Mouse (Mus musculus): ENCODE measurements around the gene Dscaml1.

Gene Dscaml1

GRCm38 (mm10) chr9:45633036-45633435 is 206.6 kb downstream of the Dscaml1 start:
- no peak for DNase-seq (ENCODE audit: low spot score in 2 of 2)

- DNase-seq (ENCODE audit: low spot score in 2 of 2): no peak
Observed at GRCm38 (mm10) chr9:45634978-45635377, 208.6 kb downstream of the Dscaml1 start.

GRCm38 (mm10) chr9:45637346-45637745 is 210.9 kb downstream of the Dscaml1 start:
- no peak for DNase-seq (ENCODE audit: low spot score in 2 of 2)

- no peak for DNase-seq (ENCODE audit: low spot score in 2 of 2)
Observed at GRCm38 (mm10) chr9:45638184-45638917, 211.9 kb downstream of the Dscaml1 start.

DNA sequence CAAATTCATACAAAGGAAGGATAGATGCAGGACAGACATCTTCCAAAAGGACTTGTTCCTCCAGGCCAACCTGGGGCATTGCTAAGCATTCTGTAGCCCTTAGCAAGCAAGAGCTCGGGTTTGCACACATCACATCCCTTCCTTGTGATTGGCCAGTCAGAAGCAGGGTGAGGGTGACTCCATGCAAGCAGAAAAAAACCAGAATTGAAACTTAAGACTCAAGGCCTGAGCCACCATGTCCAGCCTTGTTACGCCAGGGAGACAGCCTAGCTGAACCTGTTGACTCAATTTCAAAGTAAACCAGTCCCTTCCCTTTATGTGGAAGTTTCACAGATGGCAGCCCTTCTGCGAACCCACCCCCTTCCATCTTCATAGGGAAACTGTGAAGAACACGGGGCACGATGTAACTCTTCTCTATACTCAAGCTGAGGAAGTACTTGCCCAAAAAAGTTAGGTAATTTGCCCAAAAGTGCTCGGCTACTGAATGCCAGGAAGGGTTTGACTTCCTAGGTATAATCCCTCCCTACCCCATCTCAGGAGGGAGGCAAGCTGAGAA is 218.5 kb downstream of the Dscaml1 start:
- DNase-seq (ENCODE audit: low spot score in 2 of 2): no peak

DNA sequence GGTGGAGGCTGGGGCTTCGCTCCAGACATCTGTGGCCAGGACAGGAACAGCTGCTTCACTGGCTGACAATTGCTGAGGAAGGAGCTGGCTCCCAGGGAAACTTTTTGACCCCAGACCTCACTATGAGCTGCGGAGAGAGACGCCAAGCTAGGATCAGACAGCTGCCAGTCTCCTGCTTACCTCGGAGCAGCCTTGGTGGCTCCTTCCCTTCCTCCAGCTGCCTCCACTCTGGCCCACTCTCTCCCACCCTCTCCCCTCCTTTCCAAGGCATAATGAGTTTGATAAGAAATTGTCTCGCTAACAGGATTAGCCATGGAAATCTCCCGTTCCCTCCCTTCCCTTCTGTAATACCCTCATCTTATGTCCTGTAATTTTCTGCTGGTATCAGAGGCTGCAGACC is 219.1 kb downstream of the Dscaml1 start:
- no peak for DNase-seq (ENCODE audit: low spot score in 2 of 2)

GRCm38 (mm10) chr9:45651078-45651809 is 224.8 kb downstream of the Dscaml1 start:
- DNase-seq (ENCODE audit: low spot score in 2 of 2): no peak

DNA sequence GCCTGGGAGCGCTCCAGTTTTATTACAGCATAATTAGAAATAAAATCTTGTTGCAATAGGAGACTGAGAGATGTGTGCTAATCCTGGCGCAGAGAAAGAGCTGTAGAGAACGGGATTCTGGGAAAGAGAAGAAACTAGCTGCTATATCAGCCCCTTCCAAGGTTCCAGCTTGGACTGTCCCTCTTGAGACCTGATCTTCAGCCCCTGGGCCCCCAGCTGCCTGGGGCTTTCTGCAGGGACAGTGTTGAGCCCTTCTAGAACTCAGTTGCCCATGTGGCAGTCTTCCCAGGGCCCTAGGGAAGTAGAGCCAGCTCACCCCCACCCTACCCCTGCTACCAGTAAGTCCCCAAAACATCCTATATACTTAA is 225.4 kb downstream of the Dscaml1 start:
- no peak for DNase-seq (ENCODE audit: low spot score in 2 of 2)

GRCm38 (mm10) chr9:45657172-45658062 is 231.0 kb downstream of the Dscaml1 start:
- DNase-seq (ENCODE audit: low spot score in 2 of 2): no peak

GRCm38 (mm10) chr9:45660191-45660590 is 233.8 kb downstream of the Dscaml1 start:
- no peak for DNase-seq (ENCODE audit: low spot score in 2 of 2)

GRCm38 (mm10) chr9:45662471-45662870 is 236.0 kb downstream of the Dscaml1 start:
- no peak for DNase-seq (ENCODE audit: low spot score in 2 of 2)

DNA sequence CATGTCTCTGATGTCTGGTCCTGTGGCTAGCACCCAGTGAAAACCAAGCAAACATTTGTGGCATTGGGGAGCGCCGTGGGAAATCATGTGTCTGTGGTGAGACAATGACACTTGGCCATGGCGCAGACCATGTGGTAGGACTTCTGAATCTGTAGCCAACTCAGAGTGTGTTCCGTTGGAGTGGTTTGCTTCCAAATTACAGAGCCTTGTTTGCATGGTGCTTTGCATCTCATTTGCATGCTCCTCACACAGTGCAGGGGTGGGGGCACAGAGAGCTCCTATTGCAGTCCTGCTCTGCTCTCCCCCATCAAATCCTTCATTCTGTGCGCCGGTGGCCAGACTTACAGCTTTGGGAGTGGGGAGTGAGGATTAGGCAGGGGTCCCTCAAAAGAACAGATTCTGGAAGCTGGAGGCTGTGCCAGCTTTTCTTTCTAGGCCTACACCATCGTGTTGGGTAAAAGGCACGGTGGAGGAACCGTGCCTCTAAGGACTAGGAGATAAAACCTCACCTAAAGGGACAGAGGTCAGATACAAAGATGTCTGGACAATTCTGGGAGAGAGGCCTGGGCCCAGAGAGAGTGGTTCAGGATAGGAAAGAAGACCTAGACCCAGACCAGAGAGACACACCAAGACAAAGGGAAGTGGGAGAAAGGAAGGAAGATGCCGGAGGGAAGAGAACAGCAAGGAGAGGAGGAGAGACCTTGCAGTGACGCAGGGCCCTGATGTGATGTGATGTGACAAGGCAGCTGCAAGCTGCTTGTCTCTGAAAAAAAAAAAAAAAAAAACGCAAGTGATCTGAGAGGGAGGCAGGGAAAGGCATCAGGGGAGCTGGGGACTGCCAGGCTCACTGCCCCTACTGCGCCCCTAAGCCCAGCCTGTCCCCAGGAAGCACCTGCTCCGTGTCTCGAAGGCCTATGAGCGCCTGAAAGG is 237.2 kb downstream of the Dscaml1 start:
- no peak for DNase-seq (ENCODE audit: low spot score in 2 of 2)

- DNase-seq (ENCODE audit: low spot score in 2 of 2): no peak
Observed at GRCm38 (mm10) chr9:45664326-45664725, 237.9 kb downstream of the Dscaml1 start.

DNA sequence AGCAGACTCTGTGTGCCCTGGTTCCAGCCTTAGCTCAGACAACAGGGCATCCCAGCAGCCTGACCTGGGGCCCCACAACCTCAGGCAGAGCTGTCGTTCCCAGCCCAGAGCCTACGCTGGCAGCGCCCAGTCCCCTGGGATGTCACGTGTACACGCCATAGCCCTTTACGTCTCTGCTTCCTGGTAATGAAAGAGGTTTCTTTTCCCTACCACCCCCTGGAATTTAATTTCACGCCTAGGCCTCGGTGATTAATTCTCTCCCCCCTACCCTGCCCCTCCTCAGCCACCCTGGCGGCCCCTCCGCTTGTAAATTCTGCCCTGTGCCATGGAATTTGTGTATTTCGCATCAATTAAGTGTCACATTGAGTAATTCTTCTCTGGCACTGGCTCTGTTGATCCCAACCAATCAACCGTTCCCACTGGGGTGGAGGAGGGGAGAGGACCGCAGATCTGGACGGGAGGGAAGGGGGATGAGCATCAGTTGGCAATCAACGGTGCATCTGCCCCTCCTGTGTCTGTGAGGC is 238.5 kb downstream of the Dscaml1 start:
- no peak for DNase-seq (ENCODE audit: low spot score in 2 of 2)

DNA sequence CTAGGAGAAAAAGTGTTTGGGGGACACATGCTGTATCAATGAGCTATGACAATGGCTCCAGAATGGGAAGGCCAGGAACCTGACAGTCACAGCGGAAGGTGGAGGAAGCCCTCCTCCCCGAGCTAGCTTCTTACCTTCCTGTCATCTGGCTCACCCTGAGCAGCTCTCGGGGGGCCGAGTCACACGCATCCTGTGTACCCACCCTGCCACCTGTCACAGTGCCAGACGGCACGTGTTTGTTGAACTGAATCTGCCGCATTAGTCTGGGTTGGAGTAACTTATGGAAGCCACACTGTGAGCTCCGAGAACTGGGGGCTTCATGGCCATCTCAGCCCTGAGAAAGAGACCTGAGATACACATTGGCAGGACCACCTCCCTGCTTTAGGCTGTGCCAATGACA is 249.5 kb downstream of the Dscaml1 start:
- DNase-seq (ENCODE audit: low spot score in 2 of 2): no peak

GRCm38 (mm10) chr9:45676578-45676977 is 250.2 kb downstream of the Dscaml1 start:
- no peak for DNase-seq (ENCODE audit: low spot score in 2 of 2)

DNA sequence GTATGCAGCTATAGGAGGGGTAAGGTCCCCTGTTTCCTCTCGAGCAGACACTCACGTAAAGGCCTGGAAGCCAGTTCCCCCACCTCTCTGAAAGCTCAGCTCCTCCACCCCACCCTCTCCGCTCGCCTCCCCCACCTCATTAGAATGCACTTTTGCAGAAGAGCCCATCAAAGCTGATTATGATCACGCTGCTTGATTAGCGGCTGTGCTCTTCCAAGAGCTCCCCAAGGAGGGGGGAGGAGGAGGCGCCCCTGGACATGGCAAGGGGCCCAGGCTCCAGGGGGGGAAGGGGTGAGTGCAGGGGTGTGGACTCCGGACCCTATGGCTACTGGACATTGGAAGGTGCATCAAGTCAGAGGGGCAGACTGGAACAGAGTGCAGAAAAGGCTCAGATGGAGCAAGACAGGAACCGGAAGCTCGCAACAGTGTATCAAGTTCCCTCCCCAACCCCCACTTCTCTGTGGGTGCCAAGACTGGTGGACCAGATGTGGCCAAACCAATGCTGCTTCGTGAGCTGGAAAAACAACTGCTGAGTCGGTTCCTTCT is 250.9 kb downstream of the Dscaml1 start:
- DNase-seq (ENCODE audit: low spot score in 2 of 2): peak in 1 of 2 experiments; percentile 34

DNA sequence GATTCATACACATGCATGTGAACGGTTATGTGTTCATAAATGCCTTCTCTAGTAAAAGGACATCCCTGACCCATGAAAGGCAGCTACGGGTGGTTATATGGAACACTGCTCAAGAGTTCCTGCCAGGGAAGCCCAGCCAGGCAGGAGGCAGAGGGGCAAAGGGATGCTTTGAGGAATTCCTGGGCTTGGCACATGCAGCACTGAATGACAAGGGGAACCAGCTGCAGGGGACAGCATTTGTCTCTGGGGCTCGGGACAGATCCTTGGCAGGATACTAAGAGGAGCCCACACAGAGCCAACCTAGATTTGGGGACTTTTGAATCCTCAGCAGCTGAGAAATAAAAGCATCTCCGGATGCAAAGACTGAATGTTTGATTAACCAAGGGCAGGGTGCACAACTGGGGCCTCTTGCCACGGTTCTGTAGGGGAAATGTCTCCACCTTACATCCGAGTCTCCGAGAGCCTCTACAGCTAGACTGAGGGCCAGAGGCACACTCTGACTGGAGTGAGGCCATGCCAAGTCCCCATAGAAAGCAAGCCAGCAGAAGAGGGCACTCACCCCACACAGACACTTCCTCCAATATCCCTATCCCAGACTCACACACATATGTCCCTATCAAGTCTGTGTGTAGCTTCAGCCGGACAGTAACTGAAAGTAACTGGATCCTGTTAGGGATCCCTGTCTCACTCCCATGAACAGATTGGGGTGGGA is 251.7 kb downstream of the Dscaml1 start:
- DNase-seq (ENCODE audit: low spot score in 2 of 2): no peak

DNA sequence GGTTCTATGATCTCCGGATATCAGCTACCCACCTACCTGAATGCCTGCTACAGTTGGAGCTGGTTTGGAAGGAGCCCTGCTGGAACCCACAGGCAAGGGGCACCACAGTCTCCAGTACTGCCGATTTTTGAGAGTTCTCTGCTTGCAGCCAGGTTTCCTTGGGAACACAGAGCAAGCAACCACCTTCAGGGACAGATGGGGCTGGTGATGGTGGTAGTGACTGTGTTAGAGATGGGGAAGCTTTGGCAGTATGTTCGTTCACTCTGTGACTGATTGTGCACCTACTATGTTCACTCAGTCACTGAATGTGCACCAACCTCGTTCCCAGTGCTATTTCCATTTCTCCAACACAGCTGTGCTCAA is 252.2 kb downstream of the Dscaml1 start:
- DNase-seq (ENCODE audit: low spot score in 2 of 2): no peak

Measured in urinary bladder, postnatal 4 days (tissue).